ENCODE assay signal across 8 mouse cellular contexts in genomic region chr10:121640944-121641271, GRCm38 (mm10). TPM values are rescaled to one million over a fixed set of nuclear protein-coding genes. Genes with fewer than 3 reads are reported as not detected.
A peak's percentile ranks its signal among the peaks of the same experiment; 100 is the strongest.
DNase-seq lines count a peak whose midpoint lies in the region; ATAC-seq lines count a peak whose summit lies in the region.

No protein-coding gene starts in this region.

- H3K9me3 ChIP-seq in embryonic facial prominence, embryonic 11.5 days (replicated peaks; ENCODE audit: control insufficient read depth, low read length), result no peaks in the 10 kb centered on the region
- no peaks in the 10 kb centered on the region for H3K9me3 ChIP-seq in hindbrain, embryonic 14.5 days (ENCODE audit: control insufficient read depth, low read length)
- no peaks in the 10 kb centered on the region for H3K9me3 ChIP-seq in midbrain, embryonic 11.5 days (ENCODE audit: control insufficient read depth, low read length)

- H3K4me3 ChIP-seq in embryonic facial prominence, embryonic 11.5 days (ENCODE audit: low read depth, low read length), result peak overlapping the region; percentile 47
- H3K4me3 ChIP-seq in hindbrain, embryonic 14.5 days (replicated peaks; ENCODE audit: low read length), result peak overlapping the region; percentile 43
- peak overlapping the region; percentile 55 for H3K4me3 ChIP-seq in midbrain, embryonic 11.5 days (ENCODE audit: low read depth, low read length)

- H3K4me2 ChIP-seq in embryonic facial prominence, embryonic 11.5 days (ENCODE audit: low read depth, low read length), result peak overlapping the region; percentile 94; the same call in 1 of the 2 replicates
- peak overlapping the region; percentile 83 for H3K4me2 ChIP-seq in hindbrain, embryonic 14.5 days (replicated peaks)
- peak overlapping the region; percentile 96 for H3K4me2 ChIP-seq in midbrain, embryonic 11.5 days

- ATAC-seq in embryonic facial prominence, embryonic 11.5 days (replicated peaks; ENCODE audit: insufficient number of reproducible peaks, low FRiP score, low TSS enrichment, low read depth), result peak; percentile 36; the same call in 1 of the 2 replicates
- no peak for ATAC-seq in hindbrain, embryonic 14.5 days (ENCODE audit: low FRiP score)
- peak; percentile 12; the same call in 1 of the 2 replicates for ATAC-seq in midbrain, embryonic 11.5 days (ENCODE audit: low FRiP score)

- H3K36me3 ChIP-seq in embryonic facial prominence, embryonic 11.5 days (replicated peaks; ENCODE audit: control insufficient read depth, insufficient read depth, low read depth, low read length), result no peaks in the 10 kb centered on the region
- no peaks in the 10 kb centered on the region for H3K36me3 ChIP-seq in hindbrain, embryonic 14.5 days (replicated peaks; ENCODE audit: control insufficient read depth, insufficient read depth)
- H3K36me3 ChIP-seq in midbrain, embryonic 11.5 days (ENCODE audit: control insufficient read depth, insufficient read depth, low read length), result no peaks in the 10 kb centered on the region

- peaks cover 4% of the 10 kb centered on the region; the same call in 1 of the 2 replicates for H3K4me1 ChIP-seq in embryonic facial prominence, embryonic 11.5 days (ENCODE audit: control insufficient read depth, insufficient read depth, low read length)
- H3K4me1 ChIP-seq in hindbrain, embryonic 14.5 days (replicated peaks; ENCODE audit: control insufficient read depth, insufficient read depth, low read length), result peaks cover 20% of the 10 kb centered on the region
- peaks cover 15% of the 10 kb centered on the region for H3K4me1 ChIP-seq in midbrain, embryonic 11.5 days (ENCODE audit: control insufficient read depth, insufficient read depth, low read length)

- no peak overlapping the region for H3K27ac ChIP-seq in embryonic facial prominence, embryonic 11.5 days (replicated peaks; ENCODE audit: low read depth, low read length)
- H3K27ac ChIP-seq in hindbrain, embryonic 14.5 days, result no peak overlapping the region
- no peak overlapping the region for H3K27ac ChIP-seq in midbrain, embryonic 11.5 days (ENCODE audit: low read depth, low read length)

- H3K9ac ChIP-seq in embryonic facial prominence, embryonic 11.5 days (replicated peaks; ENCODE audit: low read length), result no peak overlapping the region
- H3K9ac ChIP-seq in hindbrain, embryonic 14.5 days, result no peak overlapping the region
- H3K9ac ChIP-seq in midbrain, embryonic 11.5 days (ENCODE audit: low read length), result peak overlapping the region; percentile 27

- WGBS in embryonic facial prominence, embryonic 11.5 days, result 12% methylated on average over 10 of the region's 10 CpGs
- 15% methylated on average over 10 of the region's 10 CpGs for WGBS in hindbrain, embryonic 14.5 days
- WGBS in midbrain, embryonic 11.5 days, result 21% methylated on average over 10 of the region's 10 CpGs

- peaks cover 9% of the 10 kb centered on the region; the same call in 1 of the 2 replicates for H3K27me3 ChIP-seq in embryonic facial prominence, embryonic 11.5 days (ENCODE audit: control insufficient read depth, insufficient read depth, low read length)
- peaks cover 36% of the 10 kb centered on the region for H3K27me3 ChIP-seq in hindbrain, embryonic 14.5 days (ENCODE audit: control insufficient read depth, insufficient read depth, low read length)
- peaks cover 32% of the 10 kb centered on the region for H3K27me3 ChIP-seq in midbrain, embryonic 11.5 days (ENCODE audit: control insufficient read depth, insufficient read depth, low read length)

- DNase-seq in kidney, adult 18-20 months, result peak; percentile 9
- no peak for DNase-seq in kidney, adult 11 months
- peak; percentile 77 for DNase-seq in embryonic facial prominence, embryonic 11.5 days (ENCODE audit: low spot score)
- DNase-seq in hindbrain, embryonic 14.5 days (ENCODE audit: low spot score), result no peak
- peak; percentile 92 for DNase-seq in midbrain, embryonic 11.5 days (ENCODE audit: low spot score, missing footprints)
- DNase-seq in layer of hippocampus, postnatal 10 days (ENCODE audit: low spot score in 2 of 2), result no peak
- DNase-seq in adrenal gland, adult 8-10 months, result no peak
- DNase-seq in right cerebral cortex, postnatal 36 days (ENCODE audit: low spot score in 2 of 2), result no peak

RNA-seq across cellular contexts. Expression of gene D930020B18Rik, which starts 0.5 kb away (rescaled TPM):
- polyA plus RNA-seq in embryonic facial prominence, embryonic 11.5 days (2014; fragmentation: Nextera tagmentation; extraction: Ambion mirVana), result 1.4 and 1.8 TPM in 2 replicates
- polyA plus RNA-seq in hindbrain, embryonic 14.5 days (2014; fragmentation: Nextera tagmentation; extraction: Ambion mirVana), result 0.16 and 0.31 TPM in 2 replicates
- polyA plus RNA-seq in midbrain, embryonic 11.5 days (2014; fragmentation: Nextera tagmentation; extraction: Ambion mirVana), result not detected in 2 replicates
- under 1 TPM; 0.22 to 0.43 TPM for total RNA-seq in layer of hippocampus, postnatal 10 days (2021)
- not detected for total RNA-seq in adrenal gland, adult 8-10 months (2022)

RNA-seq across cellular contexts. Expression of gene Xpot, which starts 14.8 kb away (rescaled TPM):
- polyA plus RNA-seq in embryonic facial prominence, embryonic 11.5 days (2014; fragmentation: Nextera tagmentation; extraction: Ambion mirVana), result 64.4 and 75.7 TPM in 2 replicates
- 31.7 and 41.0 TPM in 2 replicates for polyA plus RNA-seq in hindbrain, embryonic 14.5 days (2014; fragmentation: Nextera tagmentation; extraction: Ambion mirVana)
- 55.5 and 68.5 TPM in 2 replicates for polyA plus RNA-seq in midbrain, embryonic 11.5 days (2014; fragmentation: Nextera tagmentation; extraction: Ambion mirVana)
- total RNA-seq in layer of hippocampus, postnatal 10 days (2021), result 10 to 100 TPM; 69.5 to 72.9 TPM
- total RNA-seq in adrenal gland, adult 8-10 months (2022), result 10 to 100 TPM; 57.5 to 79.4 (median 65.6) TPM

RNA-seq across cellular contexts. Expression of gene Tbk1, which starts 54.3 kb away (rescaled TPM):
- polyA plus RNA-seq in embryonic facial prominence, embryonic 11.5 days (2014; fragmentation: Nextera tagmentation; extraction: Ambion mirVana), result 34.7 and 35.2 TPM in 2 replicates
- polyA plus RNA-seq in hindbrain, embryonic 14.5 days (2014; fragmentation: Nextera tagmentation; extraction: Ambion mirVana), result 33.4 and 33.6 TPM in 2 replicates
- 34.0 and 35.7 TPM in 2 replicates for polyA plus RNA-seq in midbrain, embryonic 11.5 days (2014; fragmentation: Nextera tagmentation; extraction: Ambion mirVana)
- total RNA-seq in layer of hippocampus, postnatal 10 days (2021), result 10 to 100 TPM; 40.9 to 43.7 TPM
- 10 to 100 TPM; 39.5 to 57.7 (median 47.9) TPM for total RNA-seq in adrenal gland, adult 8-10 months (2022)

Comparison
In these comparisons a context has a peak if more than half of its experiments do, and no peak if none do; other contexts are left out.
1. DNase-seq: peak in kidney, adult 18-20 months (single experiment), embryonic facial prominence, embryonic 11.5 days (single experiment) and midbrain, embryonic 11.5 days (single experiment); none in kidney, adult 11 months (single experiment), hindbrain, embryonic 14.5 days (single experiment), layer of hippocampus, postnatal 10 days (0 of 2), adrenal gland, adult 8-10 months (single experiment) and right cerebral cortex, postnatal 36 days (0 of 2).
2. Peak in every context shown above with its lines, with median percentiles within 50 percentile points of each other: H3K4me2 ChIP-seq and H3K4me3 ChIP-seq.